Mouse (Mus musculus) gastrocnemius, postnatal 25 days (tissue): ENCODE results near the gene Satb2. TPM values are rescaled to one million over a fixed set of nuclear protein-coding genes. Genes with fewer than 3 reads are reported as not detected.
"Not testable (repeated sequence)": the region's sequence is repeated elsewhere in the genome, so short reads cannot be mapped to it uniquely, and the experiment has no call there.

Experiments used
- DNase-seq: peaks from one replicate; pipeline ENCODE4 v3.0.0; 2022
- microRNA-seq, 2 experiments: library from miRNA; unstranded; fragments of <30 nt; microRNA quantifications; one replicate each; pipeline ENCODE4 v1.2.0; 2021; ENCODE audit warnings: borderline replicate concordance in 2 of 2
- total RNA-seq, 2 experiments: library from RNA; stranded (reverse); gene quantifications; 1 replicate in 1 of 2; 2 replicates in 1 of 2; pipeline ENCODE4 v1.2.3; 2021

Satb2 gene
- total RNA-seq, 2 experiments from 2014 or later = 0.27 to 0.38 TPM

DNA sequence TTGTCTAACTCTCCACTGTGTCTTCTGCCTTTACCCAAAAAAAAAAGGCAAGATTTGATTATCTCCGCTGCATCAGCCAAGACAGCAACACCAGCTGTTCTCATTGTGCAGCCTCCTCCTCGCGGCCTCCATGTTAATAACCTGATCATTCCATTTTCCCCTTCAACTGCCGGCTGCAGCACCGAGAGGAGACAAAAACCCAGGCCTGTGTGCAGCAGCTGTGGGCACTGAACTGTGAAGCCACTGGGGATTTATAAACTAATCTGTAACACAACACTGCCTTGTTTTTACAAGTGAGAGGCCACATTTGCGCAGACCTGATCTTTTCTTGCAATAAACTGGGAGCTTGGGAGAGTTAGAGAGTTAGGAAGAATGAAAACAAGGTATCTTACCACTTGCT is 145.1 kb downstream of the Satb2 start:
- peak; percentile 14 for DNase-seq

DNA sequence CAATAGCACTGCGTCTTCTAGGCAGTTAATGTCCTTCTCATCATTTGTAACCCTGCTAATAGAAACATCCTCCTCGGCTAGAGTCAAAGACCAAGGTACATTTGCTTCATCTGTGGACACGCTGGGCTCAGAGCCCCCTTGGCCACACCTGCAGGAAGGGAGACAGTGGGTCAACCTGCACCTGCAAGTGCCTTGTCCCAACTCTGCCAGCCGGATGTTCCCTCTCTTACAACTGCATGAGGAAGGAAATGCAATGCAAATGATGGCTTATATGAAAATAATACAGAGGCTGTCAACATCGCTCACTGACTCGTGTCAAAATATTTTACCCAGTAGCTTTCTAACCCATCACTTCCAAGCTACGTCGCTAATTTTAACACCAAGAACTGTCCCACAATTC is 145.7 kb downstream of the Satb2 start:
- DNase-seq = no peak

DNA sequence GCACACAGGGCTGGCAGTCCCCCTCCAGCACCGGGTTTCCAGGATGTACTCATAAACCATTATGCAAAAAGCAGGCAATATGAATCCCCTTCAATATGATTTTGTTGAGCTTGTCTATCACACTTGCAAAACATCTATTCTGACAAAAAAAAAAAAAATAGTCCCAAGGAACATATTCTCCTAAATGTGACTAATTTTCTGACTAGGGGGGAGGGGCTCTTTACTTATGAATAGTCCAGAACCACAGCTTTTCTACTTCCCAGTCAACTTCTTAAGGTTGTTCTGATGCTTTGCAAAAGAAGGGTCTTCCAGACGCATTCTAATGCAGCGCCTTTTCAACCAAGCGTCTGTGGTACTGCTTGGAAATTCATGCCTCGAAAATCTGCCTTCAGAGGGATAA is 155.7 kb downstream of the Satb2 start:
- DNase-seq = no peak

DNA sequence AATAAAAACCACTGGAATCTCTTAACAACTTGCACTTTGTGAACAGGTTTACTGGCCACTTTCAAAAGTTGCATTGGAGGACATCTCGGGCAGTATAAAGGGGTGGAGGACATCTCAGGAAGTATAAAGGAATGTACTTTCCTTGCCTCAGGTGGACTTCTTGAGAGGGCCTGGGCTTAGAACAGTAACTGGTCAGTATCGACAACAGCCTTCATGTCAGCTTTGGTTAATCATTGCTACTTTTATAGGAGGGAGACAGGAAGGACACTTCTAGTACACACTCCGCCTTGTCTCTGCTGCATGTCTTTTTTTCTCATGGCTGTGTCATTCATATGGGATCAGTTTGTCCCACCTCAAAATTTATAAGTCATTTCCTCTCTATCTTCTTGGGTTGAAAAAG is 156.4 kb downstream of the Satb2 start:
- DNase-seq = no peak

DNA sequence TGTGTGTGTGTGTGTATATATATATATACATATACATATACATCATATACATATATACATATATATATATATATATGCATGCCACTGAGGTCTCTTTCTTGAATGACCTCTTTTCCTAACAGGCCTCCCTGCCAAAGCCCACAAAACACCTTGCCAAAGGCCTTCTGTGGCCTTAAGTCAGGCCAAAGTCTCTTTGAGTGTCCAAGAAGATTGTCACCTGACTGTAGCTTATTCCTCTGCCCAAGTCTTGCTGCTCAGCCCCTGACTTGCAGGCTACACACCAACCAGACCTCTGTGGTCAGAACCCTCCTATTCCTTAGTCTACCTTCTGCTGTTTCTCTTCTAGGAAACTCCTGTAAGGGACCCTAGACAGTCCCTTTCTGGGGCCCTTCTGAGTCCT is 164.9 kb downstream of the Satb2 start:
- DNase-seq = no peak

DNA sequence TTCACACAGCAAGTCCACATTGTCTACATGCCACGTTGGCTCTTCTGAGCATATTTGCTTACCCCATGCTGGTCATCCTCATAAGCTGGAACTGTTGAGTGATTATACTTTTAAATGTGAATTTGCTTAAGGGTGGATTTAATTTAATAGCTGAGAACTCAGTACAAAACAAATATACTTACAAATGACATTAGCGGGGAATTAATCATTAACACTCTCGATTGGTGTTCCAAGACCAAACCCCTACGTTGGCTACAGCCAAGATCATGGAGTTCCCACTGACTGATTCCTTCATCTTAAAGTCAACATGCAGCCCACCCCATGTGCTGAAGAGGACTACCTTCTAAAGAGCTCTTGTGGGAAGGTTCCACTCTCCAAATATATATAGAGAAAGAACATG is 165.5 kb downstream of the Satb2 start:
- no peak for DNase-seq

DNA sequence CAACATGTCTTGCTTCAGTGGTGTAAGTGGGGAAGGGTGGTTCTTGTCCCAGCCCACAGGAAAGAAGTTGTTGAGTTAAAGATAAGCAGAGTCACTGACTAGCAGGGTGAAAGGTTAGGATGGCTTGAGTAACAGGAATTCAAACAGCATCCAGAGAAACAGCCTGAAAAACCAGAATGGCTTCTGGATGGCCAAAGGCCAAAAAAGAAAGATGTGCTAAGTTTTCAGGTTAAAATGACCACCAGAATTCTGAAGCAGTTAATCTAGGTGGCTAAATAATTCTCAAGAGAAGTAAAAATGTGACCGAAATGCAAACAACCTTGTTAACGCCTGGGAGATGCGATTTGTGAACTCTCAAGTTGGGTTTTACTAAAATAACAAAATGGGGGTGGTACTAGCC is 167.0 kb downstream of the Satb2 start:
- no peak for DNase-seq

DNA sequence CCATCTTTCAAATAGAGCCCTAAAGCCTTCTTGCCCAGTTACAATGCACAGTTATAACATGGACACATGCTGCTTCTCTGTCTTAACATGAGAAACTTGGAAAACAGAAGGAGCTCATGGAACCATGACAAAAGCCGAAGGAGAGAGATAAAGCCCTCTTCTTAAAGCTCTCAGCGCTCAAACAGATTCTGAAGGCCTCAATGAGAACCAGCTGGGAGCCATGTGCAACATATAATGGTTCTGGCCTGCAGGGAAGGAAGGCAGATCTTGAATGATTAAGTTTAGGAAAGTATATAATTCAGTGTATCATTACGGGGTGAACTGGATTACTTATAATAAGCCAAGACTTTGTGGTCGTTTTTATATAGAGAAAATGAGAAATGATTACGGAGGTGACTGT is 172.4 kb downstream of the Satb2 start:
- DNase-seq = no peak

DNA sequence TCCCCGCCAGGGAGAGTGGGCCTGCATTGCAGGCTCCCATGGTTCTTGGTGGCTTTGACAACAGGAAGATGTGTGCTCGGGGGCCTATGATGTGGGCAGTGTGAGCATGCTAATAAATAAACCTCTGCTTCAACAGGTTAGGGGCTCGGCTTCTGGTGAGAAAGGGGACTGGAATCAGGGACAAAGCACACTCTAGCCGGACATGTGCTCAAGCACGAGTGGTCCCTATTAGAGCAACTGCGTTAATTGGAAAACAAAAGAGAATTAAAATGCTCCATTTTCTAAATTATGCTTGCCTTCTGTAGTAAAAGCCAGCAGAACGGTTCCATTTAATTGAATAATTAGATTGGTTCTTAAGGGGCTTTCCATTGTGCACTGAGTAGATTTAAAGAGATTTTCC is 177.8 kb downstream of the Satb2 start:
- no peak for DNase-seq

DNA sequence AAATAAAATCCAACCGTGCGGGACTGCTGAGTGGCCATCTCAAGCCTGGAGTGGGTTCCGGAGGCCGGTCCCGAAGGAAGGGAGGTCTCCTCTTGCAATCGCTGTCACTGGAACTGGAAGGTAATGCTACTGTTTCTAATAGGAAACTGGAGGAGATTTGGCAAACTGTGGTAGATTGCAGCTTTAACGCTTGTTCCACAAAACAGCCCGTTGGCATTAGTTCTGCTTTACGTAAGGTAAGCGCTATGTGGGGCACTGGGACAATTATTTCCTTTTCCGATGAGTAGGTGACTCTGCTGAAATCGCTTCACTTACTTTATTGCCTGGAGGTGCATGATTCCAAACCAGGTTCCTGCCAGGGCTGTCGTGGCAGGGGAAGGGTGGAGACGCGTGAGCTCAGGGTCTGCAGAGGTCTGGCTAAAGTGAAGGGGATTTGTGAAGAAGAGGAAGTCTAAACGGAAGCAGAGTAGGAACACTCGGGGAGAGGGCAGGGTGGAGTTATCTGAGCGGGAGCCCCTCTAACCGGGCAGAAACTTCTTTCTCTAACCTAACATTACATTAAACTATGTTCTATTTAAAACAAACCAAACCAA is 183.3 kb downstream of the Satb2 start:
- DNase-seq = no peak

DNA sequence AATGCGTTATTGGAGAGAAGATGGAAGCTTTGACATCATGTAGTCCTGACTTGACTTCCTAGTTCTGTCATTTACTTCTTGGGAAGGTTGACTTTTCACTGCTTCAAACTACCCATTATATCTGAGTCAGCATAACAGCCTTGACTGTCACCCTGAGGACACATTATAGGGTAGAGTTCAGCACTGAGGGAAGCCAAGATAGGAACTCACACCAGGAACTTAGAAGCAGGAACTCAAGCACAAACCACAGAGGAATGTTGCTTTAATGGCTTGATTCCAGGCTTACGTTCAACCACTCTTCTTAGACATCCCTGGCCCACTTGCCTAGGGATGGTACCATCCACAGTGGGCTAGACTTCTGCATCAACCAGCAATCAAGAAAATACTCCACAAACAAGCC is 188.8 kb downstream of the Satb2 start:
- DNase-seq = no peak

DNA sequence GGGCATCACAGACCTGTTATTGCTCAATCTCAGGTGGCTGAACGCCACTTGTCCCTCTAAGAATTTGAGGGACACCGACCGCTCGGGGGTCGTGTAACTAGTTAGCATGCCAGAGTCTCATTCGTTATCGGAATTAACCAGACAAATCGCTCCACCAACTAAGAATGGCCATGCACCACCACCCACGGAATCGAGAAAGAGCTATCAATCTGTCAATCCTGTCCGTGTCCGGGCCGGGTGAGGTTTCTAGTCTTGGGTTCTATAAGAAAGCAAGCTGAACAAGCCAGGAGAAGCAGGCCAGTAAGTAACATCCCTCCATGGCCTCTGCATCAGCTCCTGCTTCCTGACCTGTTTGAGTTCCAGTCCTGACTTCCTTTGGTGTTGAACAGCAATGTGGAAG is 196.3 kb downstream of the Satb2 start:
- DNase-seq = not testable (repeated sequence)

DNA sequence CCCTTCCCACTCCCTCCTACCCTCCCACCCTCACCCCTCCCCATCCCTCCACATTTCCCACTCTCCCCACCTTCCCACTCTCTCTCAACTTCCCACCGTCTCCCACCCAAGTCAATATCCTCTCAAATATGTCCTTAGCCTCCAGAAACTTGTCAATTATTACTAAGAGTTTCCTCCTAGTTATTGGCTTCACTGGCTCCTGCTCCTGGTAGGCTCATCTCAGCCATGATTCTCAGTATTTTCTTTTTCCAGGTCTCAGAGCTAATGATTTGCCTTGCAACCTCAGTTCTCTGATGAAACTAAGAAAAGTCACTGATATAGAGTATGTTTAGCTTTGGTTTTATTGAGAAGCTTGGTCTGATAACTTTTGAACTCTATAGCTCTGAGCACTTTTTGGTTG is 214.2 kb downstream of the Satb2 start:
- DNase-seq = no peak

DNA sequence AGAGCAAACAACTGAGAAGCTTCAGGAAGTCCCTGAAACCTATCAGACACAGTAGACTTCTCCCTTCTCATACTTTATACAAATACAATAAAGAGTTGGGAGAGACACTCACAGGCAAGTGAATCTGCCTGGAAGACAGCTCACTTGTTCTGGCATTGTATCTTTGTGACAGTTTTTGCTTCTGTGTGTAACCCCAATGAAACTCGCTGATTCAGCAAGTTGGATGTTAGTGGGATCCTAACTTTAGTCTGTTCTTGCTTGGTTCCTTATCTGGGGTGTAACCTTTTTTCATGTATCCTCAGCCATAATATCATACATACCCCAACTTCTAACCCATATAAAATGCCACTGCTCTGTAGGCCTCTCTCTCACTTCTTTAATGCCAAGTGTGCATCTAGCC is 216.9 kb downstream of the Satb2 start:
- no peak for DNase-seq

DNA sequence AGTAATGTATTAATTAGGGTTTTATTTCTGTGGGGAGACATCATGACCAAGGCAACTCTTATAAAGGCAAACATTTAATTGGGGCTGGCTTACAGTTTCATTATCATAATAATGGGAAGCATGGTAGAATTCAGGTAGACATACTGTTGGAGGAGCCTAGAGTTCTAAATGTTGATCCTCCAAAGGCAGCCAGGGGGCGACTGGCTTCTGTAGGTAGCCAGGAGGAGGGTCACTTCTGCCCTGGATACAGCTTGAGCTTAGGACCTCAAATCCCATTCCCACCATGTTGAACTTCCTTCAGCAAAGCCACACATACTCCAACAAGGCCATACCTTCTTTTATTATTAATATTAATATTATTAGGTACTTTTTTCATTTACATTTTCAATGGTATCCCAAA is 225.2 kb downstream of the Satb2 start:
- DNase-seq = no peak

DNA sequence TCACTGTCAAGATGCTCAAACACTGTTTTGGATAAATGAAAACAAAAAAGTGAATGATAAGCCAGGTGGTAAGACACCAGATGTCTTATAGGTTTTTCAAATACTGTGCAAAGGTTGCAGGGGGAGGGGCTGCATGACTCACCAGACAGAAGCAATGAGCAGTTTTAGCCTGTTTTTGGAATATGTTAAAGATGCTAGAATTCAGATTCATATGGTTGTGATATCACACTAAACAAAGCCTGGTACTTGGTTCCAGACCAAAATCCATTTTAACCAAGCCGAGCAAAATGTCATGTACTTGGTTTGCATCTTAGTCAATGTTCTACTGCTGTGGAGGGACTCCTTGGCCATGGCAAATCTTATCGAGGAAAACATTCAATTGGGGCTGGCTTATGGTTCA is 227.8 kb downstream of the Satb2 start:
- no peak for DNase-seq

DNA sequence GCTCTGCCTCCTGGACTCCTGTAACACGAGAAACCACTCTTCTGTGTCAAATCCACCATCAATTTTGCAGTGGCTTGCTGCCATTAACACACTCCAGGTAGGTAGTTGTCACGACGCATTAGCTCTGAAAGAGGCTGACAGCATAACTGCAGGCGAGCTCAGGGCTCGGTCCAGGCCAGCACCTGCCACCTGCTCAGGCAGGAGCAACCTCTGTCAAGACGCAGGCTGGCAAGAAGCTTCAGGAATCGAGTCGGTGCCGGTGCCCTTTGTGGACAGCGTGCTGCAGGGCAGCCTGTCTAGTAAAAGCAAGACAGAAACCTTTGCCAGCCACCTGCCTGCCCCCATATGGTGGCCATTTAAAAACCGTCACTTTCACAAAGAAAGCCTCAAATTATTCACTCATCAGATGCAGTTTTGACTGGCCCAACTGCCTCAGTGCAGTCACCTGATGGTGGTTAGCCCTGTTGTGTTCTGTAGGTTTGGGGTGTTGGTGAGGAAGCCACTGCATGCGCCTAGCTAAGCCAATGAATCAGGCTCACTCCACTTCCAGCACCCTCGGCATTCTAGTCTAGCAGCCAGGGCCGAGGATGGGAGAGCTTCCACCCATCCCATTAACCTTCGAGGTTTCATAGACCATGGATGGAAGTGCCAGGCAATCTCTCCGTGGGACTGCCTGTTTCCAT is 228.7 kb downstream of the Satb2 start:
- DNase-seq = no peak

DNA sequence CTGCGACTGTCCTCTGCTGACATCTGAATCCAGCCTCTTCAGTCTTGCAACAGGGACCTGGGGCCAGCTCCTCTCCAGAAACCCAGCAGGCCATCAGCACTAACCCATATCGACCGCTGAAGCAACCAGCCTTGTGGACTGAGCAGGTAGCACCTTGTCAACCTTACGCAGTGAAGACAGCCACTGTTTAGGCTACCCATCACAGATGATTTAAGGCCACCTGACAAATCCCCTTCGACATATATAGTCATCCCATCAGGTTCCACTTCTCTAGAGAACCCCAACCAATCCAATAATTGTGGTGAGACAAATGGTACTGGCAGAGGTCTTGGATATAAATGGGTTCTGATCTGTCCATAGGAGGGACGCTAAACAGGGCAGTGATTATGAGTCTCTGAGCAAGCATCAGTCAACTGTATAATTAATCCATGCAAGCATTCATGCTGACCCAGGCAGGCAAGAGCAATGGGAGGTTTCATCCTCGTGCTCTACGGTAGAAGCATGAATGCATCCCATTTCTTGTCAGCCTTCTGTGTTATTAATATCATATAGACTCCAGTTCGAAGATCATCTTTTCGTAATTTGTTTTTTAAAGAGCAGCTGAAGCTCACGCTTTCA is 229.5 kb downstream of the Satb2 start:
- no peak for DNase-seq

Small RNAs within 50 kb of the gene (microRNA-seq; reads per million reads assigned to microRNA genes)
- gene Gm23943 = 0 reads per million in 2 experiments
